Mouse (Mus musculus): ENCODE measurements at regions not wholly inside any gene's neighbourhood (a gene's known extent, or its start where the extent isn't known, plus 50 kb on each side); places are given as distances from the start of the nearest gene placed in this dataset.

GRCm38 (mm10) chr13:6001218-6001564 lies 139.9 kb downstream of the Klf6 start:
- TF ChIP-seq CTCF (IDR thresholded peaks at IDR 0.05; ENCODE audit: low read depth) = no peak
- no peak for TF ChIP-seq EP300 (optimal IDR thresholded peaks at IDR 0.05)
